Comparison of ENCODE assay signal across 8 mouse cellular contexts in genomic region chr8:85080532-85081215, GRCm38 (mm10). TPM values are rescaled to one million over a fixed set of nuclear protein-coding genes. Genes with fewer than 3 reads are reported as not detected.
DNase-seq lines count a peak whose midpoint lies in the region; ATAC-seq and TF ChIP-seq lines count a peak whose summit lies in the region.

TSS of gene Wdr83os (plus strand) at chr8:85080740.

- peaks cover 43% of the 10 kb centered on the region for H3K4me1 ChIP-seq in embryonic facial prominence, embryonic 10.5 days
- peaks cover 15% of the 10 kb centered on the region for H3K4me1 ChIP-seq in kidney, adult 2 months (ENCODE audit: control insufficient read depth, insufficient read depth, low read length)
- H3K4me1 ChIP-seq in liver, adult 2 months (ENCODE audit: control insufficient read depth, insufficient read depth, low read length), result peaks cover 25% of the 10 kb centered on the region
- peaks cover 18% of the 10 kb centered on the region for H3K4me1 ChIP-seq in testis, adult 2 months (ENCODE audit: control insufficient read depth, insufficient read depth, low read length)

- peak within 1 kb of the TSS; percentile 83 for H3ac ChIP-seq in C2C12 (ENCODE audit: control insufficient read depth, insufficient read length, low read depth)

- TF ChIP-seq POLR2A in kidney, adult 2 months (IDR thresholded peaks at IDR 0.05; ENCODE audit: low read depth, low read length), result no peak
- no peak for TF ChIP-seq POLR2A in liver, adult 2 months (IDR thresholded peaks at IDR 0.05; ENCODE audit: extremely low read depth, insufficient read depth, low read length)
- peak; percentile 38; the same call in 1 of the 2 replicates for TF ChIP-seq POLR2A in testis, adult 2 months (IDR thresholded peaks at IDR 0.05; ENCODE audit: control insufficient read depth, low read depth, low read length)

- H3K79me2 ChIP-seq in C2C12 (ENCODE audit: control insufficient read depth, insufficient read depth), result peaks cover 28% of the 10 kb centered on the region
- H3K79me2 ChIP-seq in liver, adult 2 months (ENCODE audit: control insufficient read depth, insufficient read depth, low read length), result peaks cover 5% of the 10 kb centered on the region; the same call in 1 of the 2 replicates

- H3K4me3 ChIP-seq in C2C12 (ENCODE audit: insufficient read depth, poor library complexity, severe bottlenecking), result peak within 1 kb of the TSS; percentile 69
- H3K4me3 ChIP-seq in embryonic facial prominence, embryonic 10.5 days, result peak within 1 kb of the TSS; percentile 96
- H3K4me3 ChIP-seq in kidney, adult 2 months (ENCODE audit: insufficient read depth, low read depth, low read length), result peak within 1 kb of the TSS; percentile 79
- peak within 1 kb of the TSS; percentile 87 for H3K4me3 ChIP-seq in liver, adult 2 months (ENCODE audit: insufficient read depth, low read depth, low read length)
- H3K4me3 ChIP-seq in testis, adult 2 months (ENCODE audit: control insufficient read depth, low read depth, low read length), result peak within 1 kb of the TSS; percentile 93

- TF ChIP-seq CTCF in C2C12 (IDR thresholded peaks at IDR 0.05; ENCODE audit: control insufficient read depth, insufficient read depth, insufficient read length), result no peak
- no peak for TF ChIP-seq CTCF in kidney, adult 2 months (conservative IDR thresholded peaks at IDR 0.05; ENCODE audit: insufficient read depth, insufficient read length, low read depth, low read length)
- TF ChIP-seq CTCF in liver, adult 2 months (IDR thresholded peaks at IDR 0.05; ENCODE audit: low read depth, low read length), result no peak
- TF ChIP-seq CTCF in testis, adult 2 months (IDR thresholded peaks at IDR 0.05; ENCODE audit: control insufficient read depth, insufficient read depth, insufficient replicate concordance, low read depth, low read length), result no peak

- no peaks in the 10 kb centered on the region for H3K27me3 ChIP-seq in C2C12 (ENCODE audit: control insufficient read depth, insufficient read depth, insufficient read length)
- no peaks in the 10 kb centered on the region for H3K27me3 ChIP-seq in embryonic facial prominence, embryonic 10.5 days (replicated peaks; ENCODE audit: low read depth, poor library complexity, severe bottlenecking)
- H3K27me3 ChIP-seq in kidney, adult 2 months (replicated peaks; ENCODE audit: control insufficient read depth, insufficient read depth, low read length), result no peaks in the 10 kb centered on the region
- H3K27me3 ChIP-seq in liver, adult 2 months (ENCODE audit: control insufficient read depth, insufficient read depth, low read length), result no peaks in the 10 kb centered on the region
- H3K27me3 ChIP-seq in testis, adult 2 months (ENCODE audit: control insufficient read depth, insufficient read depth, low read length), result no peaks in the 10 kb centered on the region

- ATAC-seq in monocyte, adult 5-6 weeks (replicated peaks; ENCODE audit: insufficient number of reproducible peaks, low FRiP score, low TSS enrichment, poor library complexity, severe bottlenecking), result peak; percentile 10; the same call in 1 of the 2 replicates

- H3K9ac ChIP-seq in liver, adult 2 months (ENCODE audit: low read depth, low read length), result peak within 1 kb of the TSS; percentile 92

- H3K9me3 ChIP-seq in embryonic facial prominence, embryonic 10.5 days, result no peaks in the 10 kb centered on the region

- WGBS in embryonic facial prominence, embryonic 10.5 days, result under 1% methylated on average over 30 of the region's 30 CpGs
- WGBS in kidney, adult 2 months, result under 1% methylated on average over 30 of the region's 30 CpGs
- WGBS in liver, adult 2 months, result under 1% methylated on average over 30 of the region's 30 CpGs

- peaks cover 15% of the 10 kb centered on the region for H3K79me3 ChIP-seq in C2C12 (ENCODE audit: low read depth)

- peak; percentile 85 for DNase-seq in adipocyte (ENCODE audit: low spot score)
- DNase-seq in embryonic facial prominence, embryonic 10.5 days (ENCODE audit: low spot score), result peak; percentile 68
- DNase-seq in heart, adult 8-10 months (ENCODE audit: low spot score), result peak; percentile 63
- peak; percentile 75 for DNase-seq in kidney, adult 2 months
- DNase-seq in liver, adult 2 months (ENCODE audit: extremely low read depth, low read depth, low spot score), result peak; percentile 76

- peak within 1 kb of the TSS; percentile 86 for H3K27ac ChIP-seq in embryonic facial prominence, embryonic 10.5 days (replicated peaks)
- H3K27ac ChIP-seq in kidney, adult 2 months (ENCODE audit: insufficient read depth, low read depth, low read length), result peak within 1 kb of the TSS; percentile 26
- H3K27ac ChIP-seq in liver, adult 2 months (replicated peaks; ENCODE audit: insufficient read depth, low read depth, low read length), result peak within 1 kb of the TSS; percentile 49
- H3K27ac ChIP-seq in testis, adult 2 months (ENCODE audit: control insufficient read depth, insufficient read depth, low read depth, low read length), result peak within 1 kb of the TSS; percentile 80

- peaks cover 34% of the 10 kb centered on the region for H3K36me3 ChIP-seq in C2C12 (ENCODE audit: control insufficient read depth, insufficient read depth)
- H3K36me3 ChIP-seq in embryonic facial prominence, embryonic 10.5 days (replicated peaks), result peaks cover 46% of the 10 kb centered on the region
- no peaks in the 10 kb centered on the region for H3K36me3 ChIP-seq in kidney, adult 2 months (ENCODE audit: control insufficient read depth, insufficient read depth, low read length)
- peaks cover 7% of the 10 kb centered on the region for H3K36me3 ChIP-seq in liver, adult 2 months (ENCODE audit: control insufficient read depth, insufficient read depth, low read length)
- H3K36me3 ChIP-seq in testis, adult 2 months (ENCODE audit: control insufficient read depth, insufficient read depth, low read length), result no peaks in the 10 kb centered on the region; the same call in 1 of the 2 replicates

TF ChIP-seq in C2C12, 6 proteins besides CTCF, POLR2A, EP300 and RAD21:
- TF ChIP-seq CEBPB (IDR thresholded peaks at IDR 0.05; ENCODE audit: low read depth), result no peak
- TF ChIP-seq MAX (IDR thresholded peaks at IDR 0.05), result peak; percentile 9

RNA-seq across cellular contexts. Expression of gene Wdr83os, which starts in this region (rescaled TPM):
- polyA plus RNA-seq in C2C12 (2012; fragmentation: generic; extraction: Trizol), result 152 TPM
- polyA plus RNA-seq in embryonic facial prominence, embryonic 10.5 days (2016; fragmentation: Nextera tagmentation; extraction: Ambion mirVana), result 126 and 127 TPM in 2 replicates
- total RNA-seq in heart, adult 8-10 months (2022), result 10 to 100 TPM; 40.8 to 45.3 (median 43.6) TPM
- polyA plus RNA-seq in kidney, adult 2 months (2012; rRNA removed), result 141 and 157 TPM in 2 replicates
- total RNA-seq in liver, adult 2 months (2014; rRNA removed), result 26.3 and 33.0 TPM in 2 replicates
- polyA plus RNA-seq in liver, adult 2 months (2012; rRNA removed), result 111 and 126 TPM in 2 replicates
- total RNA-seq in monocyte, adult 5-6 weeks (2017), result 22.4 to 29.9 TPM (median 24.3 TPM) in 3 replicates
- 32.1 and 32.6 TPM in 2 replicates for polyA plus RNA-seq in testis, adult 2 months (2012; rRNA removed)

Comparison
In these comparisons a context has a peak if more than half of its experiments do, and no peak if none do; other contexts are left out.
1. Peak in every context shown above with its lines: DNase-seq, ATAC-seq, H3K4me3 ChIP-seq and H3K27ac ChIP-seq.
2. H3K27ac ChIP-seq: peak in every context shown above with its lines; median percentile 86 in embryonic facial prominence, embryonic 10.5 days; 80 in testis, adult 2 months; 49 in liver, adult 2 months; 26 in kidney, adult 2 months.